Mouse (Mus musculus): ENCODE results near the gene Slc23a4.

- no peak for TF ChIP-seq CTCF (conservative IDR thresholded peaks at IDR 0.05; ENCODE audit: low read length)
- TF ChIP-seq NANOG (IDR thresholded peaks at IDR 0.05; ENCODE audit: borderline replicate concordance, low read length), result no peak
- no peak for TF ChIP-seq POU5F1 (IDR thresholded peaks at IDR 0.05; ENCODE audit: borderline replicate concordance, low read length)
Measured at GRCm38 (mm10) chr6:34951518-34951917, 36.7 kb downstream of the Slc23a4 start.
